Mouse (Mus musculus) embryonic fibroblast, embryonic 13.5 days (primary cell): ENCODE results near the gene Crcp.
"Not testable (repeated sequence)": the region's sequence is repeated elsewhere in the genome, so short reads cannot be mapped to it uniquely, and the experiment has no call there.

Source experiments
- CTCF ChIP-seq: IDR thresholded peaks from 2 replicates; pipeline ENCODE4 v1.5.1; 2011; ENCODE audit warnings: mild to moderate bottlenecking, control low read depth, low read length, moderate library complexity, borderline replicate concordance; ENCODE audit not compliant: insufficient read depth
- POLR2A ChIP-seq: IDR thresholded peaks from 2 replicates; pipeline ENCODE4 v1.6.1; 2011; ENCODE audit warnings: low read depth, mild to moderate bottlenecking, control low read depth, low read length, moderate library complexity

DNA sequence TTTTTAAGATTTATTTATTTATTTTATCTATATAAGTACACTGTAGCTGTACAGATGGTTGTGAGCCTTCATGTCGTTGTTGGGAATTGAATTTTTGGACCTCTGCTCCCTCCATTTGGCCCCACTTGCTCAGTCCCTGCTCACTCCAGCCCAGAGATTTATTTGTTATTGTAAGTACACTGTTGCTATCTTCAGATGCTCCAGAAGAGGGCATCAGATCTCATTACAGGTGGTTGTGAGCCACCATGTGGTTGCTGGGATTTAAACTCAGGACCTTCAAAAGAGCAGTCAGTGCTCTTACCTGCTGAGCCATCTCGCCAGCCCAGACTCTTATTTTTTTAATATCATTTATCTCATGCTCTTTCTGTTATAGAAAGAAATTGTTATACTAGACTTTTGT is 7.2 kb downstream of the Crcp start:
- TF ChIP-seq CTCF, POLR2A: not testable (repeated sequence)
